Mouse (Mus musculus): ENCODE results near the gene Pax9. TPM values are rescaled to one million over a fixed set of nuclear protein-coding genes. Genes with fewer than 3 reads are reported as not detected.

Pax9 gene
- polyA plus RNA-seq, 1 experiment from 2014 or later: 0.11 TPM

DNA sequence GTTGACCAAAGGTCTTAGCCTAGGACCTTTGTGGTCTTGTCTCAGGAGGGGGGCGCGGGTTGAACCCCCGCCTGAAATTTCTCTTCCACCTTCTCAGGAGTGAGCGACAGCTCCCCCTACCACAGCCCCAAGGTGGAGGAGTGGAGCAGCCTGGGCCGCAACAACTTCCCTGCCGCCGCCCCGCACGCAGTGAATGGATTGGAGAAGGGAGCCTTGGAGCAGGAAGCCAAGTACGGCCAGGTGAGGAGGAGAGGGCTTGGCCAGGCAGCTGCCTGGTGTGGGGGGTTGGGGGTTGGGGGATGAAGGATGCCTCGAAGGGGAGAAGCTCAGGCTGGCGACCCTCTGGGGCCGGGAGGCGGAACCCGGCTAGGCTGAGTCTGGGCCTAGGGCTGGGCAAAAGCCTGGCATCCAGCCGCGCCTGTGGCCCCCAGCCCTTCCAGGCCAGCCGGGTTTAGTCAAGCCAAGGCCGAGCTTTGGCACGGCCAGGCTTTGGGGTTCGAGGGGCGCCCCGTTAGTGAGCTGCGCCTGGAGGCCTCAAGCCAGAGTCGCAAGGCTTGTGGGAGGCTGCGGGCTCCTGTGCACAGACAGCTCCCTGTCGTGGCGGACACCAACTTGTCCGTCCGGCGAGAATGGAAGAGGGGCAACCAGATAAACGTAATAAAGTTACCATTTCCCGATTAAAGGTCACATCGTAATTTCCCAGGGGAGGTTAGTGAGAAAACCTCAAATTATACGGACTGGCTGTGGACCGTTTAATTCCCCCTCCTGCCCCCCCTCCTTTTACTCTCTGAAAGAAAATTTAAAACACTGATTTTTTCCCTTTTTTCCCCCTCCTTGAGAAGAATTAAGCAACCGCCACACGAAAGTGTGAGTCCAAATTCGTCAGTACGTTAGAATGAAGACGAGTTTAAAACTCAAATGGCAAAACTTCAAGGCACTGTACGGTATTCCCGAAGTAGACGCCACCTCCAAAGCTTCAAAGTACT lies 8.6 kb downstream of the Pax9 start:
- WGBS (ENCODE audit: insufficient replicate concordance): 7% methylated on average over 41 of the region's 44 CpGs
- Histone ChIP-seq H3K27me3 (ENCODE audit: insufficient read depth, low read length) (peaks cover 78% of the 10 kb centered on the region), H3K9me3 (ENCODE audit: low read length) (no peaks in the 10 kb centered on the region), H3K9ac (replicated peaks) (no peak overlapping the region), H3K4me2 (ENCODE audit: low read depth, low read length) (no peak overlapping the region), H3K27ac (ENCODE audit: low read depth) (no peak overlapping the region), H3K4me1 (ENCODE audit: insufficient read depth) (peaks cover 14% of the 10 kb centered on the region), H3K36me3 (replicated peaks; ENCODE audit: insufficient read depth, low read length) (no peaks in the 10 kb centered on the region), H3K4me3 (ENCODE audit: low read depth, low read length) (no peak overlapping the region)
- TF ChIP-seq CTCF (IDR thresholded peaks at IDR 0.05; ENCODE audit: low read depth): no peak
- no peak for TF ChIP-seq EP300 (IDR thresholded peaks at IDR 0.05; ENCODE audit: low read depth)
- DNase-seq (no peak), ATAC-seq (no peak)

DNA sequence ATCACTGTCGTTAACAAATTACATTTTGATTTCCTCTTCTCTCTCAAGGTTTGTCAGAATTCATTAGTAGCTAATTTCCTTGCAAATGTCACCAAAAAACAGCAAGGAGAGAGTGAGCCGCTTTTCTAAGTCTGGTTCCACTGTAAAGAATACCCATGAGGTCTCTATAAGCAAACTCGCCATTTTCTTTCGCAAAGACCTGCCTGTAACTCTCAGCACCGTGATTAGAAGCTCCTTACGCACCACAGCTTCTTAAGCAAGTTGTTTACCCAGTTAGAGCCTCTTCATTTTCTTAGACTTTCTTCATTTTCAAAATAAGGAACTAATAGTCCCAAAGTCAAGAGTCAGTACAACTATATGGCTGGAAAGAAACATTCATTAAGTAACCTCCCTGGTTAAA lies 9.4 kb downstream of the Pax9 start:
- DNase-seq (no peak), ATAC-seq (no peak)
- 7% methylated on average over 6 of the region's 6 CpGs for WGBS (ENCODE audit: insufficient replicate concordance)
- H3K4me3 ChIP-seq (ENCODE audit: low read depth, low read length): no peak overlapping the region
- H3K27ac ChIP-seq (ENCODE audit: low read depth): no peak overlapping the region
- peaks cover 70% of the 10 kb centered on the region for H3K27me3 ChIP-seq (ENCODE audit: insufficient read depth, low read length)
- TF ChIP-seq EP300 (IDR thresholded peaks at IDR 0.05; ENCODE audit: low read depth): no peak
- no peak overlapping the region for H3K9ac ChIP-seq (replicated peaks)
- H3K36me3 ChIP-seq (replicated peaks; ENCODE audit: insufficient read depth, low read length): no peaks in the 10 kb centered on the region
- no peaks in the 10 kb centered on the region for H3K9me3 ChIP-seq (ENCODE audit: low read length)
- no peak overlapping the region for H3K4me2 ChIP-seq (ENCODE audit: low read depth, low read length)
- H3K4me1 ChIP-seq (ENCODE audit: insufficient read depth): peaks cover 8% of the 10 kb centered on the region; the same call in 1 of the 2 replicates

DNA sequence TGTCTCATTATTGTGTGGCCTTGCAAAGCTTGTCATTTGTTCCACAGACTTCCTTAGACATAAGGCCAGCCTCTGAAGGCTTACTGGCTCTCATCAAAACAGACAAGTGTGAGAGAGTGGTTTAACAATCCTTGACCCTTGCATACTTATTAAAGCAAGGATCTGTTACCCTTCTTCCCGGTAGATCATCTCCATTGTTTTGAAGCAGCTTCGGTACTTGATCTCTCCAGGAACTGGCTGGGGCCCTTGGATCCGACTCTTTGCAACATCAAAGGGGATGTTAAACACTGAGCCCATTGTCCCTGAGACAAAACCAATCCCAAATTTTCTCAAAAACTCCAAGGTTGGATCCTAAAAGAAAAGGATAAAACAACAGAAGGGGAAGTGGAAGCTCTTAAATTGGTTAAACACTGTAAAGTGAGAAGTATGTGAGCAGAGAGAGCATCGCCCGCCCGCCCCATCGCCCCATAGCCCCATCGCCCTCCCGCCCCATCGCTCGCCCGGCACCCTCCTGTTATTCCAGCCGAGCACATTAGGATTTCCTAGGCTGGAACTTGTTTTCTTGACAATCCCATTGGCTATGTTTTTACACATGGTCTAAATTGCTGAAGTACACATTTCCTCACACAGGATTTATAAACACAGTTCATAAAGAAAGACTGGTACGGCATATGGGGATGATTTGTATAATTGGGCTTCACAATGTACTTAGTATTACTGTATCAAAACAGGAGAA lies 26.6 kb downstream of the Pax9 start:
- no peak overlapping the region for H3K4me2 ChIP-seq (ENCODE audit: low read depth, low read length)
- ATAC-seq (no peak), DNase-seq (no peak)
- 40% methylated on average over 14 of the region's 14 CpGs for WGBS (ENCODE audit: insufficient replicate concordance)
- no peaks in the 10 kb centered on the region for H3K27me3 ChIP-seq (ENCODE audit: insufficient read depth, low read length)
- H3K36me3 ChIP-seq (replicated peaks; ENCODE audit: insufficient read depth, low read length): no peaks in the 10 kb centered on the region
- no peaks in the 10 kb centered on the region for H3K9me3 ChIP-seq (ENCODE audit: low read length)
- no peak overlapping the region for H3K9ac ChIP-seq (replicated peaks)
- no peak overlapping the region for H3K4me3 ChIP-seq (ENCODE audit: low read depth, low read length)
- no peak for TF ChIP-seq CTCF (IDR thresholded peaks at IDR 0.05; ENCODE audit: low read depth)
- TF ChIP-seq EP300 (IDR thresholded peaks at IDR 0.05; ENCODE audit: low read depth): no peak
- H3K27ac ChIP-seq (ENCODE audit: low read depth): no peak overlapping the region
- H3K4me1 ChIP-seq (ENCODE audit: insufficient read depth): no peaks in the 10 kb centered on the region

GRCm38 (mm10) chr12:56718707-56719051 lies 27.1 kb downstream of the Pax9 start:
- no peaks in the 10 kb centered on the region for H3K4me1 ChIP-seq (ENCODE audit: insufficient read depth)
- ATAC-seq (no peak), DNase-seq (no peak)
- H3K9ac ChIP-seq (replicated peaks): no peak overlapping the region
- H3K36me3 ChIP-seq (replicated peaks; ENCODE audit: insufficient read depth, low read length): no peaks in the 10 kb centered on the region
- no peak overlapping the region for H3K4me2 ChIP-seq (ENCODE audit: low read depth, low read length)
- no peak overlapping the region for H3K4me3 ChIP-seq (ENCODE audit: low read depth, low read length)
- TF ChIP-seq CTCF (IDR thresholded peaks at IDR 0.05; ENCODE audit: low read depth): no peak
- TF ChIP-seq EP300 (IDR thresholded peaks at IDR 0.05; ENCODE audit: low read depth): no peak
- WGBS (ENCODE audit: insufficient replicate concordance): 43% methylated on average over 6 of the region's 6 CpGs
- H3K27me3 ChIP-seq (ENCODE audit: insufficient read depth, low read length): no peaks in the 10 kb centered on the region
- no peaks in the 10 kb centered on the region for H3K9me3 ChIP-seq (ENCODE audit: low read length)
- no peak overlapping the region for H3K27ac ChIP-seq (ENCODE audit: low read depth)

GRCm38 (mm10) chr12:56727631-56728030 lies 36.1 kb downstream of the Pax9 start:
- TF ChIP-seq CTCF (IDR thresholded peaks at IDR 0.05; ENCODE audit: low read depth) (no peak), EP300 (IDR thresholded peaks at IDR 0.05; ENCODE audit: low read depth) (no peak)
- no peaks in the 10 kb centered on the region for H3K36me3 ChIP-seq (replicated peaks; ENCODE audit: insufficient read depth, low read length)
- ATAC-seq (no peak), DNase-seq (no peak)
- no peaks in the 10 kb centered on the region for H3K4me1 ChIP-seq (ENCODE audit: insufficient read depth)
- no peak overlapping the region for H3K4me2 ChIP-seq (ENCODE audit: low read depth, low read length)
- H3K27me3 ChIP-seq (ENCODE audit: insufficient read depth, low read length): no peaks in the 10 kb centered on the region
- no peaks in the 10 kb centered on the region for H3K9me3 ChIP-seq (ENCODE audit: low read length)
- H3K4me3 ChIP-seq (ENCODE audit: low read depth, low read length): no peak overlapping the region
- H3K27ac ChIP-seq (ENCODE audit: low read depth): no peak overlapping the region
- no peak overlapping the region for H3K9ac ChIP-seq (replicated peaks)
- 62% methylated on average over 4 of the region's 4 CpGs for WGBS (ENCODE audit: insufficient replicate concordance)

DNA sequence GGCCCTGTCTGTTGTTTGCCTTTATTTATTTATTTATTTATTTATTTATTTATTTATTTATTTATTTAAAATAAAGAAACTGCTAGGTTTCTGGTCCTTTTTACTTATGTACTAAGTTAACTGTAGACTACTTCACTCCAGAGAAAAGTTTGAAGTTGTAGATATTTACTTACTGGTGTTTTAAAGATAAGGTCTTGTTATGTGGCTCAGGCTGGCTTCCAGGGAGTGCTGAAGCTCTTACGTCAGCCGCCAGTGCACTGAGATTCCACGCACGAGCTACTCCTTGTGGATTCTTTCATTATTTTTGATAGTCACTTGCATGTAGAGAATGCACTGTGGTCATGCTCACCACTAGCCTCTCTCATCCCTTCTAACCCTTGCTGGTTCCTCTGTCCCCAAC lies 45.5 kb downstream of the Pax9 start:
- 83% methylated on average over 4 of the region's 4 CpGs for WGBS (ENCODE audit: insufficient replicate concordance)
- no peak for ATAC-seq
- Histone ChIP-seq H3K9ac (replicated peaks) (no peak overlapping the region), H3K9me3 (ENCODE audit: low read length) (no peaks in the 10 kb centered on the region), H3K4me3 (ENCODE audit: low read depth, low read length) (no peak overlapping the region), H3K4me1 (ENCODE audit: insufficient read depth) (no peaks in the 10 kb centered on the region), H3K36me3 (replicated peaks; ENCODE audit: insufficient read depth, low read length) (no peaks in the 10 kb centered on the region), H3K4me2 (ENCODE audit: low read depth, low read length) (no peak overlapping the region), H3K27ac (ENCODE audit: low read depth) (no peak overlapping the region), H3K27me3 (ENCODE audit: insufficient read depth, low read length) (no peaks in the 10 kb centered on the region)
- DNase-seq: no peak
- no peak for TF ChIP-seq EP300 (IDR thresholded peaks at IDR 0.05; ENCODE audit: low read depth)
- no peak for TF ChIP-seq CTCF (IDR thresholded peaks at IDR 0.05; ENCODE audit: low read depth)

Other genes starting within 250 kb of the Pax9 start
- not detected in 2 replicates for gene Nkx2-1, start 154.9 kb upstream of the Pax9 start, polyA plus RNA-seq (2015; fragmentation: Nextera tagmentation; extraction: Ambion mirVana)
- gene Nkx2-9, start 78.5 kb upstream of the Pax9 start, polyA plus RNA-seq (2015; fragmentation: Nextera tagmentation; extraction: Ambion mirVana): not detected in 2 replicates

All from liver, postnatal 0 days (tissue).